Mouse (Mus musculus) testis, postnatal 14 days (tissue): ENCODE measurements around the gene Ulk1.
"Not testable (repeated sequence)": the region's sequence is repeated elsewhere in the genome, so short reads cannot be mapped to it uniquely, and the experiment has no call there.

Experiments
- DNase-seq: peaks from one replicate; pipeline ENCODE4 v3.0.0; 2021; ENCODE audit warnings: low spot score

Gene Ulk1

DNA sequence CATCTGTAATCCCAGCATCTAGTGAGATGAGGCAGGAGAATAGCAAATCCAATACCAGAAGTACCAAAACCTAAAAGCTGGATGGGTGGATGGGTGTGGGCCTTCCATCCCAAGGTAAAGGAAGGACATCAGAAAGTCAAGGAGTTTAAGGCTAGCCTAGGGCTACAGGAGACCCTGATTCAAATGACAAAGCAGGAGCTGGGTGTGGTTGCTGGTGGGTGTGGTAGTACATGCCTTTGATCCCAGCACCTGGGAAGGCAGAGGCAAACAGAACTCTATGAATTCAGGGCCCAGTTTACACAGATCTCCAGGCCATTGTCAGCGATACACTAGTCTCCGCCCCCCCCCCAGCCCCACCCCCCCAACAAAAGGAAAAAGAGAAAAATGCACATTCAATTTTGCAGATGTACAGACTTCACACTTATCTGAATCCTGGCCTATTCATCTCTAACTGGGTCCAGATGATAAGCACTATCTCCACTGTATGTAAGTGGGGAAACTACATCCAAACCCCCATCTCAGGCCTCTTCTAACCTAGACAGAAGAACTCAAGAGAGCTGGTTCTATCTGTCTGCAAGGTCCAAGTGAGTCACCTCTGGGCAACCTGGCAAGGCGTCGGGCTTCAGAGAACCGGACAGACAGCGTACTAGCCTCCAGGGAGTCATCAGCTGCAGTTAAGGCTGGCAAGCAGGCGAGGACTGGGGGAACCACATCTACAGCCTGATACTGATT is 5.7 kb downstream of the Ulk1 start:
- no peak for DNase-seq

DNA sequence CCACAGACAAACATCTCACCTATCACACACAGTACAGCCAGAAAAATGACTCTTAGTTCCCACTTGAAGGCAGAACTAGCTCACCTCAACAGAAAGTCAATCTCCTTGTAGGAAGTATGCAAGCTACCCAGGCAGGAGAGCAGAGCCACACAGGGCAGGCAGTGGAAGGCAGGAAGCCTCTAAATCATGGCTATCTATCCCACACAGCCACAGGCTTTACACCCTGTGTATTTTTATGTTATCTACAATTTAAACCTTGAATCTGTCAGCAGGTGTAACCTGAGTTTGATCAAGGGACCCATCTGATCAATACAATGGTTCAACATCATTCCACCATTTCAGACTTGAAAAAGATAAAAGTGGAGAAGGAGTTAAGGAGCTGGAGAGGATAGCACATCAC is 7.1 kb downstream of the Ulk1 start:
- no peak for DNase-seq

DNA sequence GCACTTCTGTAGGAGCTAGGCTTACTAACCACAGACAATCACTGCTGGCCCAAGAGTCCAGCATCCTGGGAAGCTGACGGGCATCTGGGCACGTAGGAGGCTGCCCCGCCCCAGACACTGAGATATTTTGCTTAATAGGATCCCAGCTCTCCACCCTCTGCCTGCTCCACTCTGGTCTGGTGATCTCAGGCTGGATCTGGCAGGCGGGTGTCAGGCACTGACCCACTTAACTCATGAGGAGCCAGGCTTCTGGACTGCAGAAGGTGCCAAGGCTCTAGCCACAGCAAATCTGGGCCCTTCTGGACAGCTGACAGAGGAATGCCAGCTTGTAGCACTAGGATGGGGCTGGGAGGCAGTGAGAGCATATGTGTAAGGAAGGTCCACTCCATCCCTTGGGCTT is 7.7 kb downstream of the Ulk1 start:
- no peak for DNase-seq

DNA sequence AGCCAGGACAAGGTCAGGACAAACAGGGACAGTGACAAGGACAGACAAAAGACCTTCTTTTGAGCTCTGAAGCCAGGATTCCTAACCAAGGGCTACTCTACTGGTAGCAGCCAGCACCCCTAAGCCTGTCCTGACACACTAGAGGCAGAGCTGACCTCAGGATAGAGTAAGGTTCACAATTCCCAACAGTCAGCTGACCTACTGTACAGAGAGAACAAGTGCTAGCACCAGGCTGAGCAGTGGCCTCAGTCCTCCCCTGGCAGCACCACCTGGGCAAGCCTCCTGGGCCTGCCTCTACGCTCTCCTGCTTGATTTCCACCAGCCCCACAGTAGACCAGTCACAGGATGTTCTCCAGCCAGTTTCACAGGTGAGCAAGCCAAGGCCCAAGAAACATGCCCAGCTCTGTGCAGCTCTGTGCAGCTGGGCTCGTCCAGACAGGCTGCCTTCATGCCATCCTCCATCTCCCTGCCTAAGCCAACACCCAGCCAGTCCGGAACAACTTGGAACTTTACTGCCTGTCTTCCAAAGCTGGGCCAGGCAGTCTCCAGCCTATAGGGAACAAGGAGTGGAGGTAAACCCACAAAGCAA is 8.8 kb downstream of the Ulk1 start:
- no peak for DNase-seq

DNA sequence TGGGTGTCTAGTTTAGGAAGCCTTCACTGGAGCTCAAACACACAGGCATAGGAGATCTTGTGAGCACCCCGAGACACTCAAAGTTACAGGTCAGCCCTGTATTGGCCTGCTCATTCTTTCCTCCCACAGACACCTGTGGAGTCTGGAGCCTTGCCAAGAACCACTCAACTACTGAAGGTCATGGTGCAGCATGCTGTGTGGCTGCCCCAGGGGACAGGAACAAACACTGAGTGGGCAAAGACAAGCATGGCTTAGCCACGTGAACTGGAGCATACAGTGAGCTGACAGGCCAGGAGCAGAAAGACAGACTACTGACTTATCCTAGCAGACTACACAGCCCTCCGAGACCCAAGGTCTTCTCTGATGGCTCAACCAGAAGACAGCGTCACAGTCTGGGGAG is 12.2 kb downstream of the Ulk1 start:
- no peak for DNase-seq

DNA sequence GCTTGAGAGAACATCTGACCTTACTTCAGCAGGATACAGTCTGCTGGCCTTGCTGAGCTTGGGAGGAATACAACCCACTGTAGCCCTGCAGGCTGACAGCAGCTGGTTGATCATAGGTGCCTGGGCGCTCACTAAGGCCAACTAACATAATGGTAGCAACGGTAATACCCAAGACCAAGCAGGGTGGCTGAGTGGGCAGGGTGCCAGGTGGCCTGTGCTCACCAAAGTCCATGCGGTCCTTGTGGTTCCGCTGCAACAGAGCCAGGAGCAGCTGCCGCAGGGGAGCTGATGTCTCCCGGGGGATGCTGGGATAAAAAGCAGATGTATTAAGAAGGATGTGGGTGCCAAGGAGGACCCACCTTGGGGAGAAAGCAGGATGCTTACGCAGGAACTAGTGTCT is 15.5 kb downstream of the Ulk1 start:
- DNase-seq: no peak

DNA sequence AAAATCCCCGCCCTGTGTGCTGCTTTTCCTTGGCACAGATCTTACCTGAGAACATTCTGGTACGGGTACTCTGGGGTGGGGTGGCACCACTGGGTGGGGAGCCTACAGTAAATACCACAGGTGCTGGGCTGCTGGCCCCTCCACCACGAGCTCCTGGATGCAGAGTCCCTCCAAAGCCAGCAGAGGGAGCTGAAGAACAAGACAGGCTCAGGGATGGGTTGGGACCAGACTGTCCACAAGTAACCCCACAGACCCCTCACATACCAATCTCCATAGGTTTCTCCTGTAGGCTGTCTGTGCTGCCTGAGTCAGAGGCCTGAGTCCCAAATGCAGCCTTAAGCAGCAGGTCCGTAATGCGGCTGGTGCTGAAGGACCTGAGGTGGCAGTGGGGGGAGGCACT is 21.2 kb downstream of the Ulk1 start:
- DNase-seq: no peak

DNA sequence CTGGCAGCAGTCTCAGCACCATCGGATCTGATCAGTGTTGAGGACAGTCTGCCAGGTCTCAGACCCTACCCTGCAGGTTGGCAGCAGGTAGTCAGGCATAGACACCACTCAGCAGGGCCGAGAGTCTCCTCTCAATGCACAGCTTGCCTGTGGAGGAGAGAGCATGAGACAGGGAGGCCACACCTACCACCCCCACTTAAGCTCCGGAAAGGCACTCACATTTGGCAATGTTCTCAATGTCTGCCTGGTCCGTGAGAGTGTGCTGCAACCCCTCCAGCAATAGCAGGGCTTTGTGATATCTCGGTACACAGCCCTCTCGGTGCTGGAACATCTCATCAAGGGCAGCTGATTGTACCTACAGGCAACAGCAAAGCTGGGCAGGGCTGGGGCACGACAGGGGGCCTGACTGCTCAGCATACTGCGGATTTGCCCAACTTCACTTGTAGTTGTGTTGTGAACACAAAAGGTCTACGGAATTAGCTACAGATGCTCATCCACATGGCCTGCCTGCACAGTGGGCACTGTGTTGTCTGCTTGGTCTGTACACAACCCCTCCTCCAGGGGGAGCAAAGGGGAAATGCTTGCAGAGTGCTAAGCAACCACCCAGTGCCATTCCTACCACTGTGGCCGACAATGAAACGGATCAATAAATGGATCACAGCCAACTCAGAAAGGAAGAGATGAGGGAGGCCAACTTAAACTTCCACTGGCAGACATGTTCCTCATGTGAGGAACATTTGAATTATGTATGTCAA is 23.6 kb downstream of the Ulk1 start:
- DNase-seq: no peak

DNA sequence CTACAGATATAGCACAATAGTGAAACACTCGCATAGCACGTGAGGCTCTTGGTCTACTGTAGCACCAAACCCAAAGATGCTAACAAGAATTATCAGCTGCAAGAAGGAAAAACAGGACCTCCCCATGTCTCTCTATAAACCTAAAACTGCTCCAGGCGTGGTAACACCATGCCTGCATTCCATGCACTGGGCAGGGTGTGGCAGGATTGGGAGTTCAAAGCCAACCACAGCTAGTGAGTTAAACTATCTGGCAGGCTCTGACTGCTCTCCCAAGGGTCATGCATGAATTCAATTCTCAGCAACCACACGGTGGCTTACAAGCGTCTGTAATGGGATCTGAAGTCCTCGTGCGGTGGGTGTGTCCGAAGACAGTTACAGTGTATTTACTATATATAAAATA is 26.7 kb downstream of the Ulk1 start:
- no peak for DNase-seq

DNA sequence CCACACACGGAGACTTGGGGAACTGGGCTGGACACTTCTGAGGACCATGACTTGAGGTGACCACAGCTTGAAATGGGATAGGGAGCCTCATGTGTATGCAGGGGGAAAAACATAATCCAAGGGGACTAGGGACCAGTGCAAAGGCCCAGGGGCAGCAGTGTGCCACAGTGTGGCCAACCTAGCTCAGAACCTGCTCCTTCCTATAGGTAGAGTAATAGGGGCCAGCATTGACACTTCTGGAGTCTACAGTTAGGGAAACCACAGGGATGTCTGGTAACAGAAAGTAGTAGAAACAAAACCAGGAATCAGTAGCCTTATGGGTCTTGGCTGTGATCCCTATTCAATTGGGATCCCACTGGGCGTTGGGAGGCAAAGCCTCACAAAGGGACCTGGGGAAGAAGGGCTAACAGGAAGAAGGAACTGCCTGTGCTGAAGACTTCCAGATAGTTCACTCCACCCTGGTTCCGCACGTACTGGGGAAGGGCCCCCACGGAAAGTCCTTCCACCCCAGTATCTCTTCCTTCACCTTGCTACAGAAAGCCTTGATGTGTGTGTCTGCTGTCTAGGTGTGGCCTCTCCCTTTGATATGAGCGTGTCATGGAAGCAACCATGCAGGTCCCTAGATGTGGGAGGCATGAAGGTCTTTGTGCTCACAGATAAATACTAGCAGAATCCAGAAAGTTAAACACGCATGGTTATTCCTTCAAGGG is 28.2 kb downstream of the Ulk1 start:
- DNase-seq: no peak

DNA sequence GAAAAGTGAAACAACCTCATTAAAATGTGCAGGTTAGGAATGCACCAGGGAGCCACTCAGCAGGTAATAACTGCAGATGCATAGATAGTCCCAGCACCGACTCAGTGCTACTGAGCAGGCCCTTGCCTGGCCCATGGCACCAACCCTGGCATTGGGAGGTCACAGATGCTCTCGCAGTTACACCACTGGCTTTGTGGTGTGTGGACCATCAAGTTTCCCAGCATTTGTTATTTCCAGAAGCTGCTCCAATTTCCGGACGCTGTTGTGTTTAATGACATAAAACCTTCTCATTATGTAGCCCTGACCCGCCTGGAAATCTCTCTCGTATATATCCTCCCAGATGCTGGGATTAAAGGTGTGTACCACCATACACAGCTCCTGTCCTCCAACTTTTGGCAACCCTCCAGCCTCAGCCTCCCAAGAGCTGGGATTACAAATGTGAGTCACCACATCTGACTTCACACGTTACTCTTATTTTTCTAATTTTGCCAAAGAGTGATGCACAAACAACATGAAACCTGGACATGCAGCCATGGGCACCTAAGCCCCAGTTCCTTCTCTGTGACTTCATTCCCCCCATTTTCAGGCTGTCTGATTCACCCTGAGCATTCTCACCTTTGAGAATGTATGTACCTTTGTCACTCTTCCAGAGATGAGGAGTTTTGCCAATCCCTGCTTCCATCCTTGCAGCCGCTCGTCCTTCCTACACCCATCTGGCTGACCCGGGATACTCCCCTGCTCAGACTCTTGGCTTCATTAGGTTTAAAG is 29.0 kb downstream of the Ulk1 start:
- DNase-seq: no peak

DNA sequence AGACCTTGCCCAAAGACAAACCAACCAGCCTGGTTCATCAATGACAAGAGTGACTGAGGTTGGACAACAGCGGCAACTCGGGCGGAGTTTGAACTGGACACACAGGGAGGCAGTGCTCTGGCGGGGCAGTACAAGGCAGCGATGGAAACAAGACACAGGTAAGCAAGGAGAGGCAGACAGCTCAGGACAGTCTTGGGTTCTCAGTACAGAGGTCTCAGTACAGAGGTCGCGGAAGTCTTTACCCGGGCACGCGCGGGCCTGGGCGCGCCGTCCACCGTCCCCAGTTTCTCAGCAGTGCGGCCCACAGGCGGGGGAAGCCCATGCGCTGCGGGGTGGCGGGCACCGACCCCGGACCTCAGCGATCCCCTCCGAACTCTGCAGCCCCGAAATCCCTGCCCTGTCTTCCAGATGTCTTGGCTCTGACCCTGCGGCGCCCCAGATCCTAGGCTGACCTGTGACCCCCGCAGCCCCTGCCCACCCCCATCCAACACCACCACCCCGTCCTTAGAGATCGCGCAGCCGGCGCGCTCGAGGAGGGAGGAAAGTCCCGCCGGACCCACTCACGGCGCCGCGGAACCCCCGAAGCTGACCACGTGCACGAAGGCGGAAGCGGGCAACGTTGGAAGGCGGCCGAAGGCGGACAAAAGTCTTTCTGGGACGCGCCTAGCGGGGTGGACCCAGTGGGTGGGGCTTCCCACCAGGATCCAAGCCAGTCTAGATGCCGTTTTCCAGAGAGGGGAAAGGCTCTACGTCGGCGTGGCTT is 29.7 kb downstream of the Ulk1 start, which contains the start of gene Pus1:
Pus1 (minus strand) TSS at position 662 of the 763 bp plus-strand sequence.
- DNase-seq: peak; percentile 90

DNA sequence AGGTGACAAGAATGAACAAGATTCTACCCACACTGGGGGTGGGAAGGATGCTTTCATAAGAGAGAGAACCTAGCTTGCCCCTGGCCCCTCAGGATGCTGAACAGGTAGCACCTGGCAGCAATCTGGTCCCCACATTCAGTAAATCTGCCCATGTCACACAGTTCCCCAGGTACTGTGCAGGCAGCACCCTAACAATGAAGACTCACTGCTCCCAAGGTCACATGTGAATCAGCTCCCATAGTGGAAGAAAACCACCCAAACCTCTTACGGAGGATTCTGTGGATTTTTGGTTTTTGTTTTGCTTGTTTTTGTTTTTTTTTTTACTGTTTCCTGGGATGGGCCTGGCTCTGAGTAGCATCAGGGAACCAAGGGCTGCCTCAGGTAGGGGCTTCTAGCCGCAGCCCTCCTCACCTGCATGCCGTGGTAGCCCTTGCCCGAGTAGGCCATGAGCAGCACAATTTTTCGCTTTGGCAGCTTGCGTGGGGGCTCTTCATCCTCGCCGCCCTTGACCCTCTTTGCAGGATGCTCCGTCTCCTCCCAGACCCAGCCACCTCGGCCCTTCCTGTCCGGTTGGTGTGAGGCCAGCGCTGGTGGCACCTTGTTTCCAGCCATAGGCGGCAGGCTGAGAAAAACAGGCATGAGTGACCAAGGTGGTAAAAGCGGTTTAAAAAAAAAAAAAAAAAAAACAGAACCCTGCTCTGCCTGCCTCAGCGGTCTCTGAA is 30.5 kb downstream of the Ulk1 start:
- DNase-seq: no peak

DNA sequence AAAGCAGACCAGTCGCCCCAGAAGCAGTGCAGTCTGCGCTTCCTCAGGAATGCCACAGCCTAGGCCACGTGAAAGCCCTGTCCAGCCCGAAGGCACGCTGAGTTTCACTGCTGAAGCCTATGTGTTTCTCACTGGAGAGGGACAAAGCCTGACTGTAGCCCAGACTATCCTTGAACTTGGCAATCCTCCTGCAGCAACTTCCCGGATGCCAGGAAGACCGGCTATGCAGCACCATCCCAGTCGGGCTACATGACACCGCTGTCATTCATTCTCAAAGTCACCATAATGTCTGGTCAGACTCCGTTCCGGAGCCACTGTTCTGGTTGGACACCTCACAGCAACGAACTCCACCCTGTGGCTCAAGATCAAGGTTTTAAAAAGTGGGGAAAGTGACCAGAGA is 31.6 kb downstream of the Ulk1 start:
- no peak for DNase-seq

DNA sequence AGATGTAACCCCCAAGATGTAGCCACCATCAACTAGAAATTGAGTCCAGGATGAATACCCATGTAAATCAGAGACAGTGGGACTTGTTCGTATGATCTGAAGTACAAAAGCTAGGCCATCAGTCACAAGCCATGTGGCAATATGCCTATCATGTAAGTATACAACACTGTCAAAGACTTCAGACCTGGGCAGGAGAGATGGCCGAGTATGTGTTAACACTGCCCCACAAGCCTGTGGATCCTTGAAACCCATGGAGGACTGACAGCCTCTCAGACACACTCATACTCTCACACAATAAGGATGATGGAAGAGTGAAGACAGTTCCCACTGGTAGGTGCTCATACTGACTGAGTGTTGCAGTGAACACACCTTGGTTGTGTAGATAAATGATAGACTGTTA is 33.8 kb downstream of the Ulk1 start:
- DNase-seq: no peak

DNA sequence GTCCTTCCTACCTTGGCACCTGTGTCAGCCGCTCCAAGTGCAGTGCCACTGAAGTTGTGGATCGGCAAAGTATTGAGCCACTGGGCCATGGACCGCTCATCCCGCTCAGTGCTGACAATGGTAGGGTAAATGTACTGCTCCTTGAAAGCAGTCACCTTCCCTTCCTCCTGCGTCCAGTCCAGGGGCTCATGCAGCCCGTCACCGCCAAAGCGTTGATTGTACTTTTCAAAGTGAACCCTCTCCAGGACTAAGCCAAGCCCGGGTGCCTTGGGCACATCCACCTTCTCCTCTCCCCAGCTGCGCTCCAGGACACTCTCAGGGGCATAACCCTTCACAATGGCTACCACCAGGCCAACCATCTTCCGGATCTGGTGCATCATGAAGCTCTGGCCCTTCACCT is 35.4 kb downstream of the Ulk1 start:
- no peak for DNase-seq

DNA sequence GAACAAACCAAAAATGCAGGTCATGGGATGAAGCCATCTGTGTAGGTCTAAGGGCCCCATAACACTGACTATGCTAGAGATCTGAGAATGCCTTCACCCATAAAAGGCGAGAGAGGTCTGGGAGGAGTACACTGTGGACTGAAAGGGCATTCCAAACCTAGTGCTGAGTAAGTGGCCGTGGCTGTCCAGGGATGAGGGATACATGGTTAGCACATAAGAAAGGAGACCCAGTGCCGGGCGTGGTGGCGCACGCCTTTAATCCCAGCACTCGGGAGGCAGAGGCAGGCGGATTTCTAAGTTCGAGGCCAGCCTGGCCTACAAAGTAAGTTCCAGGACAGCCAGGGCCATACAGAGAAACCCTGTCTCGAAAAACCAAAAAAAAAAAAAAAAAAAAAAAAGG is 37.0 kb downstream of the Ulk1 start:
- DNase-seq: not testable (repeated sequence)

DNA sequence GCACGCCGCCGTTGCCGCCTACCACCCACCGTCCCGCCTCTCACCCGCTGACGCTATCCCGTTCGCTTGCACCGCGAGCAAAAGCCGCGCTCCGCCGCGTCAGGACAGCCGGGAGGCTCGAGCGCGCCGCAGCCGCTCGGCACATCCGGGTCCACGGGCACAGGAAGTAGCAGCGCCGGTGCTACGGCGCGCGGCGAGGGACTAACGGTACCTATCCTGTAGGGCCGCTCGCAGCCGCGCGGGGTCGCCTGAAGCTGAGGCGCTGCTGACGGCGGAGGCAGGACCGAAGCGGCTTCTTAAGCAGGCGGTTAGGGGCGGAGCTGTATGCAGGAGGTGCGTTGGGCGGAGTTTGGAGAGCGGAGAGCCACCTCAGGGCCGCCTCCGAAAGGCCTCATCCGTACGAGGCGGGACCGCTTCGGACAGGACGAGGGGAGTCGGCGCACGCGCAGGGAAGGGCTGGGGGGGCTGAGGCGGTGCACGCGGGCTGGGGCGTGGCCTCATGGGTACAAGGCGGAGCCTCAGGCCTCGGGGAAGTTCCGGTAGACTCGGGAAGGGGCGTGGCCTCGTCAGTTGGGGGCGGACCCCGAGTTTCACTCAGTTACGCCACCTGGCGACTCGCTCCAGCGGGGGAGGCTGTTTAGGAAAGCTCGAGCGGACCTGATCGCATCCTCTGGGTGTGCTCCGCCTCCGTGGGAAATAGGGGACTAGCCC is 39.3 kb downstream of the Ulk1 start, which contains the start of gene Ep400:
Ep400 (minus strand) TSS at position 270 of the 711 bp plus-strand sequence.
- peak; percentile 100 for DNase-seq

DNA sequence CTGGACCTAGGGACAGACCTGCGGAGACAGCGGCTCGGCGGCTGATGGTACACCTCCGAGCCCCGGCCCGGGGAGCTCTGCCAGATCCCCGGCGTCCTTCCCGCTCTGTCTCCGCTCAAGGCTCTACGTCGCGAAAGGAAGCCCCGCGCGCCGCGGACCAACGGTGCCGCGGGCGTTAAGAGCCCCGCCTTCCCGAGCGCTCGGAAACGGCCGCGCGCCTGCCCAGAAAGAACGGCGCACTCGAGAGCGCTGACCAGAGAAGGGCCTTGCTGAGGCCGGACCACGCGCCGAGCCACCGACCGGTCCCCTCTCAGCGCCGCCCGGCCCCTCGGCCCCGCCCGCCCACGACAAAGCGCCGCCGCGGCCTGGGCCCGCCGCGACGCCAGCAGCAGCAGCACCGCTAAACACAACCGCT is 39.9 kb downstream of the Ulk1 start:
- no peak for DNase-seq

DNA sequence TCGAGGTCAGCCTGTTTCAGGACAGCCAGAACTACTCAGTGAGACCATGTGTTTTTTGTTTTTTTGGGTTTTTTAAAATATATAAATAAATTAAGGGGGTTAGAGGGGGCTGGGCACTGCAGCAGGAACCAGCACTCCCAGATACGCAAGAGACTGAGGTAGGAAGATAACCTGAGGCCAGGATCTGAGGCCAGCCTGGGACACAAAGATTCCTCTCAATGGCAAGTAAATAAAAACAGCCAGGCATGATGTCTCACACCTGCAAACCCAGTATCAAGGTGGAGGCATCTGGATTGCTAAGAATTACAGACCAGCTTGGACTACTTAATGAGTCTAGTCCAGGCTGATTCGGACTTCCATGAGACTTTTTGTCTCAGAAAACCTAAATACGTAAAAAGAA is 40.6 kb downstream of the Ulk1 start:
- DNase-seq: no peak
